Mouse (Mus musculus) cortical plate, adult 2 months (tissue): ENCODE measurements at regions not wholly inside any gene's neighbourhood (a gene's known extent, or its start where the extent isn't known, plus 50 kb on each side); places are given as distances from the start of the nearest gene placed in this dataset.

Source experiments
- CTCF ChIP-seq: fragments of 200-500 bp; IDR thresholded peaks from 2 replicates; pipeline ENCODE4 v1.5.1; 2011; ENCODE audit warnings: mild to moderate bottlenecking, control low read depth, low read length; ENCODE audit not compliant: insufficient read depth; ENCODE audit errors: extremely low read depth
- POLR2A ChIP-seq: fragments of 200-500 bp; IDR thresholded peaks from 2 replicates; pipeline ENCODE4 v1.6.1; 2011; ENCODE audit warnings: mild to moderate bottlenecking, low read length, control low read depth; ENCODE audit not compliant: insufficient read depth; ENCODE audit errors: extremely low read depth

GRCm38 (mm10) chr1:6094162-6094934 lies 1286.7 kb downstream of the Gm37988 start:
- TF ChIP-seq CTCF: no peak
- TF ChIP-seq POLR2A: no peak
